Mouse (Mus musculus) embryonic facial prominence, embryonic 13.5 days (tissue): ENCODE measurements around the gene Pcdh7. TPM values are rescaled to one million over a fixed set of nuclear protein-coding genes. Genes with fewer than 3 reads are reported as not detected.

Experiments
- ATAC-seq: fragments of 200-750 bp; cut with Nextera tagmentation; 2 replicates; pipeline ENCODE4 v1.8.0; 2017; ENCODE audit warnings: low read depth; ENCODE audit not compliant: insufficient number of reproducible peaks, insufficient read depth, low FRiP score, low TSS enrichment
- H3K27ac ChIP-seq: fragments of 300-500 bp; sonication (generic); 2 replicates; pipeline ENCODE4 v1.5.1; 2015; ENCODE audit warnings: moderate library complexity, mild to moderate bottlenecking, inconsistent platforms
- H3K27me3 ChIP-seq: fragments of 300-500 bp; sonication (generic); 2 replicates; pipeline ENCODE4 v1.6.1; 2015; ENCODE audit warnings: mild to moderate bottlenecking, inconsistent platforms
- H3K36me3 ChIP-seq: fragments of 300-500 bp; sonication (generic); 2 replicates; pipeline ENCODE4 v1.6.1; 2015; ENCODE audit warnings: mild to moderate bottlenecking, inconsistent platforms
- H3K4me1 ChIP-seq: fragments of 300-500 bp; sonication (generic); 2 replicates; pipeline ENCODE4 v1.6.1; 2015; ENCODE audit warnings: inconsistent platforms
- H3K4me2 ChIP-seq: fragments of 300-500 bp; sonication (generic); 2 replicates; pipeline ENCODE4 v1.6.1; 2015; ENCODE audit warnings: moderate library complexity, mild to moderate bottlenecking, inconsistent platforms
- H3K4me3 ChIP-seq: fragments of 300-500 bp; sonication (generic); 2 replicates; pipeline ENCODE4 v1.5.1; 2015; ENCODE audit warnings: mild to moderate bottlenecking, inconsistent platforms
- H3K9ac ChIP-seq: fragments of 300-500 bp; sonication (generic); 2 replicates; pipeline ENCODE4 v1.6.1; 2015; ENCODE audit warnings: mild to moderate bottlenecking, inconsistent platforms
- H3K9me3 ChIP-seq: fragments of 300-500 bp; sonication (generic); 2 replicates; pipeline ENCODE4 v1.6.1; 2016; ENCODE audit warnings: inconsistent platforms
- WGBS: fragments of 180-500 bp; shearing (Covaris S2); methylation state at CpG from one replicate; pipeline ENCODE4 v1.1.7; 2015; ENCODE audit warnings: mixed read lengths; 5-methylcytosine and 5-hydroxymethylcytosine counted together
- polyA plus RNA-seq: library from polyadenylated mRNA; unstranded; fragments of >200 nt; fragmentation: Nextera tagmentation; extraction: Ambion mirVana; gene quantifications from 2 replicates; pipeline ENCODE4 v1.2.1, GENCODE M21; 2015

Gene Pcdh7
- polyA plus RNA-seq, 1 experiment from 2014 or later = 14.3 TPM

DNA sequence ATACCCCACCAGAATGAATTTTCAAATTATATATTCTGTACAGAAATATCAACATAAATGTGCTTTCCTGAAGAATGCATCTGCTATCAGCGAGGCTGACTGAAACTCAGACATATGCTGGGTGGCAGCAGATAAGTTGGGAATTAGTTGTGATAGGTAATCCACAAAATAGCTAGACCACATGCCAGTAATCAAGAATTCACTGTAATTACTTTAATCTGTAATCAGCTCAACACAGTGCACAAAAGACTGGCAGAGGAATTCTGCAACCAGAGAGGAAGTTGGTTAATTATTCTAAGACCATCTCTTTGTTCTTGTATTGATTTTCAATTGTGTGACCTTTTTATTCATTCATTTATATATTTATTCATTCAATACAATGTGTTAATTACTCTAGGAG is 148.3 kb downstream of the Pcdh7 start:
- no peak overlapping the region for H3K4me3 ChIP-seq
- ATAC-seq = no peak
- no peaks in the 10 kb centered on the region for H3K9me3 ChIP-seq
- H3K4me2 ChIP-seq = no peak overlapping the region
- 48% methylated on average over 1 of the region's 1 CpGs for WGBS
- H3K9ac ChIP-seq = no peak overlapping the region
- H3K27me3 ChIP-seq = no peaks in the 10 kb centered on the region
- H3K27ac ChIP-seq = no peak overlapping the region
- no peaks in the 10 kb centered on the region for H3K36me3 ChIP-seq
- H3K4me1 ChIP-seq = peaks cover 18% of the 10 kb centered on the region

DNA sequence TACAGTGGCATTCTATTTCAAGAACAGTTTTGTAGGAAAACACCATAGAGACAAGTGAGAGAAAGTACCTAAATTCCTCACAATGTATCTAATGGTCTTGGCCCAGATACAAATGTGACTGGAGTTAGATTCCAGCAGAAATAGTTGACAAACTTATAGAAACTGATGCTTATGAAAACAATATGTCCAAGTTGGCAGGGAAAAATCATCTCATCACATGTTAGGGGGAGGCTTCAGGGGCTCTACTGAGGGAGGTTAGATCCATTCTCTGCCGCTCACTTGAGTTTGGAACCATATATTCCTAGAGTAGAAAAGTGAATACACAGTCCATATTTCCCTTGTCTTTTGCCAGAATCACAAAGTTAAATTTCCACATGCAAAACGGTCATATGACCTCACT is 150.1 kb downstream of the Pcdh7 start:
- Histone ChIP-seq H3K9me3 (no peaks in the 10 kb centered on the region), H3K4me3 (no peak overlapping the region), H3K9ac (no peak overlapping the region), H3K27me3 (no peaks in the 10 kb centered on the region), H3K27ac (0 out of 2 replicates have a peak overlapping the region, but pooled peaks have one; percentile 51), H3K4me1 (peaks cover 18% of the 10 kb centered on the region), H3K36me3 (no peaks in the 10 kb centered on the region), H3K4me2 (no peak overlapping the region)
- ATAC-seq = no peak
- 57% methylated on average over 2 of the region's 2 CpGs for WGBS

DNA sequence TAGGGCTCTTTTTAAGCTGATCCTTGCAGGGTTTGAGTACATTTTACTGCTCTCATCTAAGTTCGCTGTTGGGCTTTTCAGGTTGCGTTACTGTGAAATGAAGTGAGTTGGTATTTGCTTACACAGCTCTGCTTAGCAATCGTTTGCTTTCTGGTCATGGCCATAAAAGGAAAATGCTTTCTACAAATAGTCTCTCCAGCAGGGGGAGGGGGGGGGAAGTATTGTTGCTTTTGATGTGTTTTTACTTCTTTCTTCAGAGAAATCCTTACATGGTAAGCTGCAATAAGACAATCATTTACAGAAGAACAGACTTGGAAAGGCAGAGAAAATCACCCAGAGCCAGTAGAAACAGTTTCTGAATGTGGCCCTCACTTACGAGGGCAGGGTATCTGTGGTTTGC is 150.9 kb downstream of the Pcdh7 start:
- Histone ChIP-seq H3K27me3 (no peaks in the 10 kb centered on the region), H3K4me2 (peak overlapping the region; percentile 16), H3K9me3 (no peaks in the 10 kb centered on the region), H3K27ac (peak overlapping the region; percentile 51), H3K4me3 (no peak overlapping the region), H3K9ac (no peak overlapping the region), H3K4me1 (peaks cover 18% of the 10 kb centered on the region), H3K36me3 (no peaks in the 10 kb centered on the region)
- ATAC-seq = no peak
- WGBS = 34% methylated on average over 4 of the region's 4 CpGs

DNA sequence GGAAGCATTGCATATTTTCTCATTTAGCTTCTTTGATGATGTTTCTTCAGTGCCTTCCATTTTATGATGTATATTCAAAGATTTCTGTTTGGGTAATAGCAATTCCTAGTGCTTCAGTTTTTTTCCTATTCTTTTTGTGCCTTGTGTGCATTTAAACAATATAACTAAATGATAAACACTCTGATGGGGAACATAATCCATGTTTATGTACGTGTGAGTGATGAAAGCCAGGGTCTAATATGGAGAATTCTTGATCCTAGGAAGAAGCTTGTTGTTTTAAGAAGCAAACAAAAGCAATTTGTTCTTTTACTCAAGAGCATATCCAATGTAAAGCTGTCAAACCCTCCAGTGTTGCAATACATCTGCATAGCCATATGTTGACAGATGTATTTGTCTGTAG is 153.0 kb downstream of the Pcdh7 start:
- Histone ChIP-seq H3K9ac (no peak overlapping the region), H3K4me1 (peaks cover 15% of the 10 kb centered on the region), H3K27ac (no peak overlapping the region), H3K27me3 (no peaks in the 10 kb centered on the region), H3K9me3 (no peaks in the 10 kb centered on the region), H3K4me3 (no peak overlapping the region), H3K36me3 (no peaks in the 10 kb centered on the region), H3K4me2 (no peak overlapping the region)
- no peak for ATAC-seq
- WGBS = 60% methylated on average over 1 of the region's 1 CpGs

DNA sequence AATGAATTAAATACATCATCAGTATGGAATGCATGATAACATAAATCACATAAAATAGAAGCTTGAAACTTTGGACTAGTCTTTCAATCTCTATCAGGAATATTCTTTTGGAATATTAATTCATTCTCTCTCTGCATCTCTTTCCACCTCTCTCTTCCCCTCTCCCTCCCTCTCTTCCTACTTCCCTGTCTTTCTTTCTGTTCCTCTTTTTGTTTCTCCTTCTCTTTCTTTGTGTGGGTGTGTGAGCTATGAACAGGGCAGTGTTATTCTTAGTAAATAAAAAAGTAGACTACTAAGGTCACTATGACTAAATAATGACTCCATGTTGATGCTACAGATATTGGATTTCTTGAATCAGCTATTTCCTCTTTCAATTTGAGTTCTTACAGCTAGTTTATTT is 167.2 kb downstream of the Pcdh7 start:
- no peak overlapping the region for H3K4me3 ChIP-seq
- no peaks in the 10 kb centered on the region for H3K27me3 ChIP-seq
- H3K27ac ChIP-seq = no peak overlapping the region
- no peaks in the 10 kb centered on the region for H3K4me1 ChIP-seq
- no peak for ATAC-seq
- H3K9me3 ChIP-seq = no peaks in the 10 kb centered on the region
- H3K4me2 ChIP-seq = no peak overlapping the region
- no peak overlapping the region for H3K9ac ChIP-seq
- H3K36me3 ChIP-seq = no peaks in the 10 kb centered on the region

DNA sequence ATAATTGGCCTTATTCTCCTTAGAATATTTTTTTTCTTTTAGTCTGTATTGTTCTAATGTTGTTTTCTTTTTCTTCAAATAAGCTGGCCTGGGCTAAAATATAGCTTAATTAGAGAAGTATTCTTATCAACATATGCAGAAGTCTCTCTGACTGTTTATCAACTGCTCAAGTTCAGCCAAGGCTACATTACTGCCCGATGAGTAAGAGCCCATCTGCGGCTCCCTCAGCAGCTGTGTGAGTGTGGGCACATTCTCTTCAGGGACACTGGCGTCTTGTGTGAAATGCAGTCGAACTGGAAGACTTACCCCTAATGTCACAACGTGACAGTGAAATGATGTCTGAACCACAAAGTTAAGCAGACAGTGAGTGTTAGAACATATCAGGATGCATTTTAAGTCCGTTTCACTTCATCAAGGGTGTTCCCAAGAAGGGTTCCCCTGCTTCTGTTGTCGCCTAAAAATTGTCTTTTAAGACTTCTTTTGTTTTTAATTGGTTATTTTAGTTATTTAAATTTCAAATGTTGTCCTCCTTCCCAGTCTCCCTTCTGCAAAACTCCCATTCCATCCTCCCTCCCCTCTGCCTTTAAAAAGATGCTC is 181.3 kb downstream of the Pcdh7 start:
- Histone ChIP-seq H3K4me1 (no peaks in the 10 kb centered on the region), H3K4me3 (no peak overlapping the region), H3K36me3 (no peaks in the 10 kb centered on the region), H3K9me3 (no peaks in the 10 kb centered on the region), H3K4me2 (no peak overlapping the region), H3K27me3 (no peaks in the 10 kb centered on the region), H3K9ac (no peak overlapping the region), H3K27ac (no peak overlapping the region)
- 73% methylated on average over 7 of the region's 7 CpGs for WGBS
- ATAC-seq = no peak

DNA sequence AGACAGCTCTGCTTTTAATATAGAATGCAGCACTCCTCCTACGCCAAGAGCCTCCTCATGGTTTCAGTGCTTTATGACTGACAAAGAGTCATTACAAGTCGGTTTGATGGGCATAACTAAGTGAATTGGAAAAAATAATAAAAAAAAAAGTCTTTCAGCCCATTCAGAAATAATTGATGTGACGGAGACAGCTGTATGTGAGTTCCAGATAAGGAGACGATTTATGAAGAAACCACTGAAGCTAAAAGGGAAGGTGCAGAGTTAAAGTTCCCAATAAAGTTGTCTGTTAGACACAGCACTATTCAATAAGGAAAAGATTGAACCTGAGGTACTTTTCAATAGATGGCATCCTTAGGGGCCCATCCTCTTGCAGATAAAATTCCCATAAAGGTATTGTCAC is 189.5 kb downstream of the Pcdh7 start:
- 68% methylated on average over 4 of the region's 4 CpGs for WGBS
- ATAC-seq = no peak

DNA sequence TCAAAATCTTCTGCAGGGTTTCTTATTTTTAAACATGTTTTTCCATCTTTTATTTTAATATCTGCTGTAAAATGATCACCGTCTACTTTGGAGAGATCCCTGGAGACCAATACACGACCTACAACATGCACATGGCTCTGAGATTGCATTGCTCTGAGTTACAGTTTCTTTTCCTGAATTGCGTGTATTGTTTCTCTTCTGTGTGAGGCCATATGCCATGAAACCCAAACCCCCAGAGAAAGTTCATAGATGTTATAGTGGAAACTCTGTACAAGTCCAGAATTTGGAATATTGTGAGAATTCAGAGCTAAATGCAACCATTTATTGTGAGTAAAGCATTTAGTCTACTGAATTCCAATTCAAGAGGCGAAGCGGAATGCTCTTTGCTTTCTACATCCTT is 203.4 kb downstream of the Pcdh7 start:
- H3K4me1 ChIP-seq = no peaks in the 10 kb centered on the region
- no peak overlapping the region for H3K4me2 ChIP-seq
- ATAC-seq = no peak
- WGBS = 64% methylated on average over 5 of the region's 5 CpGs
- no peak overlapping the region for H3K27ac ChIP-seq
- no peaks in the 10 kb centered on the region for H3K36me3 ChIP-seq
- H3K4me3 ChIP-seq = no peak overlapping the region
- H3K27me3 ChIP-seq = no peaks in the 10 kb centered on the region
- no peaks in the 10 kb centered on the region for H3K9me3 ChIP-seq
- no peak overlapping the region for H3K9ac ChIP-seq

More for the DNA sequence above, 189.5 kb downstream of the Pcdh7 start:
- Histone ChIP-seq H3K4me1 (no peaks in the 10 kb centered on the region), H3K4me3 (no peak overlapping the region), H3K27me3 (no peaks in the 10 kb centered on the region), H3K9ac (no peak overlapping the region), H3K4me2 (no peak overlapping the region), H3K36me3 (no peaks in the 10 kb centered on the region), H3K27ac (no peak overlapping the region), H3K9me3 (no peaks in the 10 kb centered on the region)

DNA sequence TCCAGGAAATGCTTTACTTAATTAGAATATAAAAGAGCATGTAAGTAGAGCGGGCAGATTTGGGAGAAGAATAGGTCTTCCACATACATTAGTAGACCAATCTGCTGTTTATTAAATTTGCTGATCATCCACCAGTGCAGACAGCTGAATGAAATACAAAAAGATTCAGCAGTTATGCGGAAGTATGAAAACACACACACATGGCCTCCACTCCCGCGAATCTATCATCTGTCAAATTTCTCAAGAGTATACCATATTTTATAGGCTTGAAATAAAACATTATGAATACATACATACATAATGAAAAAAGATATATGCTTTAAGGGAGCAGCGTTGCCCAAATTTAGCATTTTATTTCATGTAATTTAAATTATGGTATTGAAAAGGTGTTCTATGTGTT is 213.6 kb downstream of the Pcdh7 start:
- 58% methylated on average over 5 of the region's 5 CpGs for WGBS
- no peak overlapping the region for H3K4me2 ChIP-seq
- no peak for ATAC-seq

DNA sequence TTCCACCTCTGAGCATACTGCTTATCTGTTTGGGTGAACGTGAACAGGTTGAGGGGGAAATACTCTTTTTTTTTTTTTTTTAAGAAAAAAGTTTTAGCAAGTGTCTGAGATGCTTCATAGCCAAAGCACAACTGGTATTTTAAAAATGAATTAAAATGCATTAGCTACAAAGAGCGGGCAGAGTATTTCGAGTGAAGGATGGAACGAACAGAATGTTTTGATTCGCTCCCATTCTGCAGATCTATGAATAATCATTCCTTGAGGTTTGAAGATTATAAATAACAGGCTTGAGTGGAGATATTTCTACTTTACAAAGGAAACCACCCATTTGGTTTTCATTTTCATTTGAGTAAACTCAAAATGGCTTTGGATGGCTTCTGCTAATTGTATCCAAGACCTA is 214.0 kb downstream of the Pcdh7 start:
- no peaks in the 10 kb centered on the region for H3K36me3 ChIP-seq
- ATAC-seq = no peak
- no peak overlapping the region for H3K4me2 ChIP-seq
- no peak overlapping the region for H3K27ac ChIP-seq
- no peak overlapping the region for H3K4me3 ChIP-seq
- H3K4me1 ChIP-seq = no peaks in the 10 kb centered on the region
- 46% methylated on average over 5 of the region's 5 CpGs for WGBS
- H3K9ac ChIP-seq = no peak overlapping the region
- no peaks in the 10 kb centered on the region for H3K9me3 ChIP-seq
- H3K27me3 ChIP-seq = no peaks in the 10 kb centered on the region

More for the DNA sequence above, 213.6 kb downstream of the Pcdh7 start:
- no peak overlapping the region for H3K9ac ChIP-seq
- no peak overlapping the region for H3K27ac ChIP-seq
- H3K27me3 ChIP-seq = no peaks in the 10 kb centered on the region
- H3K4me3 ChIP-seq = no peak overlapping the region
- H3K4me1 ChIP-seq = no peaks in the 10 kb centered on the region
- H3K9me3 ChIP-seq = no peaks in the 10 kb centered on the region
- no peaks in the 10 kb centered on the region for H3K36me3 ChIP-seq

DNA sequence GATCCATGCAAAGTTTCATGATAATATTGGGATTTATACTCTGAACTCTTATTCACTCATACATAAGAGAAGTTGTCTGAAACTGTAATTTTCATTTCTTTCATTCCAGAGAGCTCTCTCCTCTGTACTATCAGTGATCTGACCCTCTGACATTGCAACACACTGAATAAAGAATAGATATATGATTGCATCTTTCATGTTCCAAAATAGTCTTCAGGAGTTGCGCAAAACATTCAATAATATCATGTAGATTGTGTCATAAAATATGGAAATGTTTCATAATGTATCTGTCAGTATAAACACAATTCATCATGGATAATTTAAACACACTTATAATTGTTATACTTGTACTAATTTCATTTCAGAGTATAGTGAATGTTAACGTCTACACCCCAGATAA is 216.9 kb downstream of the Pcdh7 start:
- H3K9me3 ChIP-seq = no peaks in the 10 kb centered on the region
- ATAC-seq = no peak
- H3K4me2 ChIP-seq = no peak overlapping the region
- H3K4me1 ChIP-seq = no peaks in the 10 kb centered on the region
- no peak overlapping the region for H3K9ac ChIP-seq
- H3K4me3 ChIP-seq = no peak overlapping the region
- H3K27me3 ChIP-seq = no peaks in the 10 kb centered on the region
- no peaks in the 10 kb centered on the region for H3K36me3 ChIP-seq
- H3K27ac ChIP-seq = no peak overlapping the region
- WGBS = 93% methylated on average over 2 of the region's 2 CpGs

DNA sequence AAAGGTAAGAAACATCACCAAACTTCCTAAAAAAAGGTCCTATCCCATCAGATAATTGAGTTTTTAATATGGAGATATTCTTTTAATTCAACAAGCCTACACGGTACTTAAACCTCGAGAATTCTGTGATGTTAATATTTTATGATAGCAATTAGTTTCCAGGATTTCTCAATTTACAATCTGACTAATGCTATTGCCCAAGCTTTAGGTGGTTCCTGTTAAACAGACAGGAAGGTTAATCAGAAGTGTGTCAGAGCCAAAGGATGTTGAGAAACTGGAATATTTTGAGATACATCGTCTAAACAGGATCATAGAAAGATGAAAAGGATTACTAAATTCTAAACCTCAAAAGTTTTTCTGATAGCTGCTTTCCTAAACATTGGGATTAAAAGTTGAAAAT is 222.7 kb downstream of the Pcdh7 start:
- Histone ChIP-seq H3K4me2 (no peak overlapping the region), H3K4me1 (no peaks in the 10 kb centered on the region; the same call in 1 of the 2 replicates), H3K9ac (no peak overlapping the region), H3K4me3 (no peak overlapping the region), H3K9me3 (no peaks in the 10 kb centered on the region), H3K36me3 (no peaks in the 10 kb centered on the region), H3K27ac (no peak overlapping the region), H3K27me3 (no peaks in the 10 kb centered on the region)
- no peak for ATAC-seq
- 64% methylated on average over 3 of the region's 3 CpGs for WGBS

DNA sequence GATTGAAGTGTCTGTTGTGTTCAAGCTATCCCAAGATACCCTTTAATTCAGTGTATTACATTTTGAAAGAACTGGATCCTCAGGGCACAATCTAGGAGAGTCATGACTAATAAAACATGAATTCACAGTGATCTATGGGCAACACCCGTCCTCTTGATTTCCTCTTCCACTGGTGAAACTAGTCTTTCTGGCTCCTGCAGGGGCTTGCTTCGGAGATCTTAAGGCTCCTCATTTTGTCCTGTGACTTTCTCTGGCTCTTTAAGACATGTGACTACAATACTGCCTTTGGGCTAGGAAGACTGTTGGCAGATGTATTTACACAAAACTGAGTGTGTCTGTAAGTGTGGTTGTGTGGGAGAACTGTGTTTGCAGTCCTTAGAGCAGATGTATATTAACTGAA is 225.4 kb downstream of the Pcdh7 start:
- Histone ChIP-seq H3K4me1 (no peaks in the 10 kb centered on the region; the same call in 1 of the 2 replicates), H3K9ac (no peak overlapping the region), H3K27me3 (no peaks in the 10 kb centered on the region), H3K4me3 (no peak overlapping the region), H3K36me3 (no peaks in the 10 kb centered on the region), H3K4me2 (no peak overlapping the region), H3K27ac (no peak overlapping the region), H3K9me3 (no peaks in the 10 kb centered on the region)
- ATAC-seq = no peak
- 54% methylated on average over 2 of the region's 2 CpGs for WGBS
